Mouse (Mus musculus) embryonic facial prominence, embryonic 13.5 days (tissue): ENCODE results near the gene Mdk. TPM values are rescaled to one million over a fixed set of nuclear protein-coding genes. Genes with fewer than 3 reads are reported as not detected.
A peak's percentile ranks its signal among the peaks of the same experiment; 100 is the strongest.

ENCODE experiments used
- ATAC-seq: fragments of 200-750 bp; cut with Nextera tagmentation; 2 replicates; pipeline ENCODE4 v1.8.0; 2017; ENCODE audit warnings: low read depth; ENCODE audit not compliant: insufficient number of reproducible peaks, insufficient read depth, low FRiP score, low TSS enrichment
- H3K27ac ChIP-seq: fragments of 300-500 bp; sonication (generic); 2 replicates; pipeline ENCODE4 v1.5.1; 2015; ENCODE audit warnings: moderate library complexity, mild to moderate bottlenecking, inconsistent platforms
- H3K27me3 ChIP-seq: fragments of 300-500 bp; sonication (generic); 2 replicates; pipeline ENCODE4 v1.6.1; 2015; ENCODE audit warnings: mild to moderate bottlenecking, inconsistent platforms
- H3K36me3 ChIP-seq: fragments of 300-500 bp; sonication (generic); 2 replicates; pipeline ENCODE4 v1.6.1; 2015; ENCODE audit warnings: mild to moderate bottlenecking, inconsistent platforms
- H3K4me1 ChIP-seq: fragments of 300-500 bp; sonication (generic); 2 replicates; pipeline ENCODE4 v1.6.1; 2015; ENCODE audit warnings: inconsistent platforms
- H3K4me2 ChIP-seq: fragments of 300-500 bp; sonication (generic); 2 replicates; pipeline ENCODE4 v1.6.1; 2015; ENCODE audit warnings: moderate library complexity, mild to moderate bottlenecking, inconsistent platforms
- H3K4me3 ChIP-seq: fragments of 300-500 bp; sonication (generic); 2 replicates; pipeline ENCODE4 v1.5.1; 2015; ENCODE audit warnings: mild to moderate bottlenecking, inconsistent platforms
- H3K9ac ChIP-seq: fragments of 300-500 bp; sonication (generic); 2 replicates; pipeline ENCODE4 v1.6.1; 2015; ENCODE audit warnings: mild to moderate bottlenecking, inconsistent platforms
- H3K9me3 ChIP-seq: fragments of 300-500 bp; sonication (generic); 2 replicates; pipeline ENCODE4 v1.6.1; 2016; ENCODE audit warnings: inconsistent platforms
- WGBS: fragments of 180-500 bp; shearing (Covaris S2); methylation state at CpG from one replicate; pipeline ENCODE4 v1.1.7; 2015; ENCODE audit warnings: mixed read lengths; 5-methylcytosine and 5-hydroxymethylcytosine counted together
- polyA plus RNA-seq: library from polyadenylated mRNA; unstranded; fragments of >200 nt; fragmentation: Nextera tagmentation; extraction: Ambion mirVana; gene quantifications from 2 replicates; pipeline ENCODE4 v1.2.1, GENCODE M21; 2015

Mdk gene
- polyA plus RNA-seq, 1 experiment from 2014 or later, result 1,602 TPM

GRCm38 (mm10) chr2:91921181-91921789 is 10.8 kb downstream of the Mdk start:
- H3K9ac ChIP-seq, result peak overlapping the region; percentile 61; the same call in 1 of the 2 replicates
- no peak for ATAC-seq
- WGBS, result 3% methylated on average over 31 of the region's 31 CpGs

GRCm38 (mm10) chr2:91920130-91920529 is 12.0 kb downstream of the Mdk start:
- no peak for ATAC-seq
- Histone ChIP-seq H3K36me3 (peaks cover 39% of the 10 kb centered on the region), H3K9ac (no peak overlapping the region), H3K9me3 (no peaks in the 10 kb centered on the region), H3K27me3 (peaks cover 55% of the 10 kb centered on the region), H3K4me1 (peaks cover 31% of the 10 kb centered on the region), H3K4me3 (no peak overlapping the region), H3K27ac (no peak overlapping the region), H3K4me2 (no peak overlapping the region)
- 78% methylated on average over 4 of the region's 4 CpGs for WGBS

More at GRCm38 (mm10) chr2:91921181-91921789, 10.8 kb downstream of the Mdk start:
- Histone ChIP-seq H3K4me2 (peak overlapping the region; percentile 97), H3K36me3 (peaks cover 28% of the 10 kb centered on the region), H3K4me3 (peak overlapping the region; percentile 60), H3K27ac (no peak overlapping the region), H3K4me1 (peaks cover 31% of the 10 kb centered on the region), H3K27me3 (peaks cover 59% of the 10 kb centered on the region), H3K9me3 (no peaks in the 10 kb centered on the region)

GRCm38 (mm10) chr2:91917096-91917495 is 15.0 kb downstream of the Mdk start:
- H3K36me3 ChIP-seq, result peaks cover 69% of the 10 kb centered on the region
- 88% methylated on average over 7 of the region's 7 CpGs for WGBS

GRCm38 (mm10) chr2:91916346-91916977 is 15.6 kb downstream of the Mdk start:
- 88% methylated on average over 7 of the region's 7 CpGs for WGBS
- no peak overlapping the region for H3K27ac ChIP-seq
- H3K27me3 ChIP-seq, result peaks cover 19% of the 10 kb centered on the region
- no peak overlapping the region for H3K9ac ChIP-seq
- H3K4me1 ChIP-seq, result peaks cover 6% of the 10 kb centered on the region
- peaks cover 75% of the 10 kb centered on the region for H3K36me3 ChIP-seq
- H3K4me3 ChIP-seq, result no peak overlapping the region
- no peaks in the 10 kb centered on the region for H3K9me3 ChIP-seq
- no peak for ATAC-seq
- no peak overlapping the region for H3K4me2 ChIP-seq

More at GRCm38 (mm10) chr2:91917096-91917495, 15.0 kb downstream of the Mdk start:
- Histone ChIP-seq H3K27me3 (peaks cover 25% of the 10 kb centered on the region), H3K9me3 (no peaks in the 10 kb centered on the region), H3K4me1 (peaks cover 12% of the 10 kb centered on the region), H3K27ac (no peak overlapping the region), H3K4me2 (no peak overlapping the region), H3K4me3 (no peak overlapping the region), H3K9ac (no peak overlapping the region)
- no peak for ATAC-seq

GRCm38 (mm10) chr2:91913328-91914110 is 18.6 kb downstream of the Mdk start:
- no peak for ATAC-seq
- H3K27ac ChIP-seq, result no peak overlapping the region
- H3K36me3 ChIP-seq, result peaks cover 97% of the 10 kb centered on the region
- H3K9ac ChIP-seq, result no peak overlapping the region
- no peak overlapping the region for H3K4me3 ChIP-seq
- no peaks in the 10 kb centered on the region for H3K27me3 ChIP-seq
- 83% methylated on average over 7 of the region's 7 CpGs for WGBS
- no peaks in the 10 kb centered on the region for H3K4me1 ChIP-seq
- no peak overlapping the region for H3K4me2 ChIP-seq
- no peaks in the 10 kb centered on the region for H3K9me3 ChIP-seq

- Histone ChIP-seq H3K4me3 (no peak overlapping the region), H3K9me3 (no peaks in the 10 kb centered on the region), H3K36me3 (peaks cover 93% of the 10 kb centered on the region), H3K4me1 (no peaks in the 10 kb centered on the region), H3K27me3 (no peaks in the 10 kb centered on the region), H3K4me2 (no peak overlapping the region), H3K9ac (no peak overlapping the region), H3K27ac (no peak overlapping the region)
- ATAC-seq, result no peak
- 85% methylated on average over 3 of the region's 3 CpGs for WGBS
Measured at GRCm38 (mm10) chr2:91912616-91913015, 19.5 kb downstream of the Mdk start.

GRCm38 (mm10) chr2:91906141-91906540 is 26.0 kb downstream of the Mdk start:
- no peak overlapping the region for H3K4me2 ChIP-seq
- no peak overlapping the region for H3K9ac ChIP-seq
- H3K4me1 ChIP-seq, result no peaks in the 10 kb centered on the region
- H3K4me3 ChIP-seq, result no peak overlapping the region
- no peak for ATAC-seq
- H3K27me3 ChIP-seq, result no peaks in the 10 kb centered on the region
- 79% methylated on average over 2 of the region's 2 CpGs for WGBS
- no peak overlapping the region for H3K27ac ChIP-seq
- peaks cover 66% of the 10 kb centered on the region for H3K36me3 ChIP-seq
- H3K9me3 ChIP-seq, result no peaks in the 10 kb centered on the region

- no peak overlapping the region; the same call in 1 of the 2 replicates for H3K27ac ChIP-seq
- H3K4me3 ChIP-seq, result no peak overlapping the region
- no peaks in the 10 kb centered on the region for H3K9me3 ChIP-seq
- no peaks in the 10 kb centered on the region for H3K27me3 ChIP-seq
- no peaks in the 10 kb centered on the region for H3K4me1 ChIP-seq
- no peak for ATAC-seq
- WGBS, result 81% methylated on average over 5 of the region's 5 CpGs
- H3K36me3 ChIP-seq, result peaks cover 63% of the 10 kb centered on the region
- no peak overlapping the region for H3K4me2 ChIP-seq
- H3K9ac ChIP-seq, result no peak overlapping the region
Measured at GRCm38 (mm10) chr2:91904618-91905307, 27.3 kb downstream of the Mdk start.

- H3K9me3 ChIP-seq, result no peaks in the 10 kb centered on the region
- H3K4me3 ChIP-seq, result no peak overlapping the region
- no peak overlapping the region for H3K9ac ChIP-seq
- H3K4me1 ChIP-seq, result no peaks in the 10 kb centered on the region
- no peaks in the 10 kb centered on the region for H3K27me3 ChIP-seq
- peaks cover 50% of the 10 kb centered on the region for H3K36me3 ChIP-seq
- no peak overlapping the region for H3K27ac ChIP-seq
- no peak overlapping the region for H3K4me2 ChIP-seq
- WGBS, result 88% methylated on average over 3 of the region's 3 CpGs
- ATAC-seq, result no peak
Measured at GRCm38 (mm10) chr2:91903171-91903925, 28.7 kb downstream of the Mdk start.

- no peak overlapping the region for H3K4me2 ChIP-seq
- H3K9ac ChIP-seq, result no peak overlapping the region
- no peak for ATAC-seq
- no peaks in the 10 kb centered on the region for H3K9me3 ChIP-seq
- H3K27ac ChIP-seq, result no peak overlapping the region
- 83% methylated on average over 5 of the region's 5 CpGs for WGBS
- H3K4me1 ChIP-seq, result no peaks in the 10 kb centered on the region
- peaks cover 54% of the 10 kb centered on the region for H3K36me3 ChIP-seq
- H3K4me3 ChIP-seq, result no peak overlapping the region
- H3K27me3 ChIP-seq, result no peaks in the 10 kb centered on the region
Measured at GRCm38 (mm10) chr2:91902336-91902735, 29.8 kb downstream of the Mdk start.

- H3K9me3 ChIP-seq, result no peaks in the 10 kb centered on the region
- no peak for ATAC-seq
- no peak overlapping the region for H3K9ac ChIP-seq
- 91% methylated on average over 8 of the region's 8 CpGs for WGBS
- peaks cover 37% of the 10 kb centered on the region for H3K36me3 ChIP-seq
- H3K27me3 ChIP-seq, result no peaks in the 10 kb centered on the region
- no peak overlapping the region for H3K4me2 ChIP-seq
- H3K27ac ChIP-seq, result no peak overlapping the region
- H3K4me1 ChIP-seq, result no peaks in the 10 kb centered on the region
- H3K4me3 ChIP-seq, result no peak overlapping the region
Measured at GRCm38 (mm10) chr2:91900431-91900830, 31.7 kb downstream of the Mdk start.
